Comparison of ENCODE assay signal across 8 mouse cellular contexts in the genomic region with DNA sequence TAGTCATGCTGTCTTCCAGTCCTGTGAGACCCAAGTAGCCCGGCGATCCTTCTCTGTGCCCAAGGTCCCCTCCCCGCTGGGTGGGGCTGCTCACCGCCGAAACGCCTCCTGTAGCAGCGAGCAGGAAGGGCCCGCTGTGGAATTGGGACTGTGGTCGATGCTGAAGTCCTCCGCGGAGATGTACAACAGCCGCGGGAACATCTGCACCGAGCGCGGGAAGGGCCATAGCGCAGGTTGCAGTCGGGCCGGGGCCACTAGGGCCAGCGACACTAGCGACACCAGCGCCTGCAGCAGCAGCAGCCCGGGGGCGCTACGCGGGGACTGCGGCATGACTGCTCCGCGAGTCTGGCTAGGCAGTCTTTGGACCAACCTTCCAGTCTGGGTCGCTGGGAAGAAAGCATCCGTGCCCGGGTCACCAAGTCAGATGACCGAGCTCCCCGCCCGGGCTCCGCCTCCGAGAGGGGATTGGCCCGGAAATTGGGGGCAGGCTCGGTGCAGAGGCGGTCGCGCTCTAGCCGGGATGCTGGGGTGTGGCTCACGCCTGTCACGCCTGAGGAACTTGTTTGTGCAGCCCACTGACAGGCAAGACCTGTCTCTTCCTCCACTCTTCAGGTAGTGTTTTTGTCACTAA. TPM values are rescaled to one million over a fixed set of nuclear protein-coding genes. Genes with fewer than 3 reads are reported as not detected.
DNase-seq lines count a peak whose midpoint lies in the region; ATAC-seq lines count a peak whose summit lies in the region.

A gene (minus strand): TSS at position 426 of the 631 bp plus-strand sequence.

- H3K9ac ChIP-seq in hindbrain, embryonic 12.5 days = peak within 1 kb of the TSS; percentile 71

- H3K27ac ChIP-seq in hindbrain, embryonic 12.5 days = no peak within 1 kb of the TSS; the same call in 1 of the 2 replicates

- H3K4me3 ChIP-seq in hindbrain, embryonic 12.5 days = peak within 1 kb of the TSS; percentile 61

- H3K4me1 ChIP-seq in hindbrain, embryonic 12.5 days = 0 out of 2 replicates have a peak, but pooled peaks cover 3% of the 10 kb centered on the region

- under 1% methylated on average over 45 of the region's 45 CpGs for WGBS in hindbrain, embryonic 12.5 days

- H3K4me2 ChIP-seq in hindbrain, embryonic 12.5 days (replicated peaks) = peak within 1 kb of the TSS; percentile 95

- ATAC-seq in hindbrain, embryonic 12.5 days (ENCODE audit: low FRiP score) = peak; percentile 93

- H3K9me3 ChIP-seq in hindbrain, embryonic 12.5 days (replicated peaks) = no peaks in the 10 kb centered on the region

- peak; percentile 95 for DNase-seq in R1 (ENCODE audit: low read depth, low spot score)
- peak; percentile 83 to 84 for DNase-seq in cerebellum, postnatal 14 days
- peak; percentile 80 to 83 for DNase-seq in frontal cortex, postnatal 14 days (ENCODE audit: low spot score in 2 of 2)
- DNase-seq in layer of hippocampus, postnatal 36 days = peak; percentile 89
- peak; percentile 95 for DNase-seq in lung, postnatal 25 days (ENCODE audit: low spot score)
- DNase-seq in retina, adult 2 months (ENCODE audit: low read depth, low spot score) = peak; percentile 56
- peak; percentile 92 for DNase-seq in thymus, postnatal 25 days

- H3K27me3 ChIP-seq in hindbrain, embryonic 12.5 days = no peaks in the 10 kb centered on the region

- H3K36me3 ChIP-seq in hindbrain, embryonic 12.5 days = no peaks in the 10 kb centered on the region

RNA-seq across cellular contexts. Expression of the gene that starts here (rescaled TPM):
- polyA plus RNA-seq in hindbrain, embryonic 12.5 days (2016; fragmentation: Nextera tagmentation; extraction: Ambion mirVana) = 25.8 and 29.3 TPM in 2 replicates
- total RNA-seq in layer of hippocampus, postnatal 36 days (2021) = 100 to 1,000 TPM; 117 to 122 TPM
